Mouse (Mus musculus) adrenal gland, postnatal 10 days (tissue): ENCODE results near the gene Slc39a9. TPM values are rescaled to one million over a fixed set of nuclear protein-coding genes. Genes with fewer than 3 reads are reported as not detected.
A peak's percentile ranks its signal among the peaks of the same experiment; 100 is the strongest.

Source experiments
- DNase-seq: peaks from one replicate; pipeline ENCODE4 v3.0.0; 2021; ENCODE audit warnings: mixed read lengths
- long read RNA-seq, 2 experiments: library from polyadenylated mRNA; stranded (forward); transcript quantifications; one replicate each; pipeline ENCODE4 v2.0.0; 2021
- total RNA-seq, 2 experiments: library from RNA; stranded (reverse); gene quantifications; 2 replicates each; pipeline ENCODE4 v1.2.3; 2021

Gene Slc39a9
- total RNA-seq = 10 to 100 TPM; 33.8 to 38.6 TPM
- long read RNA-seq, experiment 1, full-length matches to known transcripts = 4 of 30 reads
- long read RNA-seq, experiment 1, partial matches to known transcripts = 25 of 30 reads
- long read RNA-seq, experiment 1, other reads (novel, unspliced or antisense) = 1 of 30 reads
- long read RNA-seq, experiment 2, full-length matches to known transcripts = 6 of 12 reads
- long read RNA-seq, experiment 2, partial matches to known transcripts = 1 of 12 reads
- long read RNA-seq, experiment 2, other reads (novel, unspliced or antisense) = 5 of 12 reads

GRCm38 (mm10) chr12:80643693-80644505 is at the start of gene Slc39a9, which contains the start of gene Erh:
Slc39a9 (plus strand) TSS chr12:80643883.
Erh (minus strand) TSS chr12:80644341.
- DNase-seq = peak; percentile 94

GRCm38 (mm10) chr12:80594141-80594540 is 49.5 kb upstream of the Slc39a9 start:
- no peak for DNase-seq

- peak; percentile 68 for DNase-seq
Measured at GRCm38 (mm10) chr12:80594781-80595180, 48.9 kb upstream of the Slc39a9 start.

GRCm38 (mm10) chr12:80595566-80595965 is 48.1 kb upstream of the Slc39a9 start:
- no peak for DNase-seq

GRCm38 (mm10) chr12:80595968-80596367 is 47.7 kb upstream of the Slc39a9 start:
- no peak for DNase-seq

- no peak for DNase-seq
Measured at GRCm38 (mm10) chr12:80598236-80598635, 45.4 kb upstream of the Slc39a9 start.

GRCm38 (mm10) chr12:80598756-80599155 is 44.9 kb upstream of the Slc39a9 start:
- DNase-seq = peak; percentile 43

- DNase-seq = no peak
Measured at GRCm38 (mm10) chr12:80601597-80602269, 42.0 kb upstream of the Slc39a9 start.

- no peak for DNase-seq
Measured at GRCm38 (mm10) chr12:80602432-80602831, 41.3 kb upstream of the Slc39a9 start.

GRCm38 (mm10) chr12:80603566-80603965 is 40.1 kb upstream of the Slc39a9 start:
- peak; percentile 56 for DNase-seq

- no peak for DNase-seq
Measured at GRCm38 (mm10) chr12:80604218-80604617, 39.5 kb upstream of the Slc39a9 start.

- no peak for DNase-seq
Measured at GRCm38 (mm10) chr12:80608576-80608975, 35.1 kb upstream of the Slc39a9 start.

- DNase-seq = no peak
Measured at GRCm38 (mm10) chr12:80609928-80610327, 33.8 kb upstream of the Slc39a9 start.

GRCm38 (mm10) chr12:80612113-80612791 is 31.4 kb upstream of the Slc39a9 start:
- DNase-seq = no peak

- DNase-seq = peak; percentile 22
Measured at GRCm38 (mm10) chr12:80615371-80616257, 28.1 kb upstream of the Slc39a9 start.

GRCm38 (mm10) chr12:80620501-80620900 is 23.2 kb upstream of the Slc39a9 start:
- DNase-seq = no peak

- no peak for DNase-seq
Measured at GRCm38 (mm10) chr12:80631790-80632189, 11.9 kb upstream of the Slc39a9 start.

- peak; percentile 74 for DNase-seq
Measured at GRCm38 (mm10) chr12:80642725-80643692, 674 bp upstream of the Slc39a9 start.

GRCm38 (mm10) chr12:80644506-80644868 is 804 bp downstream of the Slc39a9 start:
- DNase-seq = no peak

GRCm38 (mm10) chr12:80646377-80646776 is 2.7 kb downstream of the Slc39a9 start:
- DNase-seq = no peak
